Mouse (Mus musculus) ovary, postnatal 10 days (tissue): ENCODE measurements around the gene Figla.
A peak's percentile ranks its signal among the peaks of the same experiment; 100 is the strongest.
"Not testable (repeated sequence)": the region's sequence is repeated elsewhere in the genome, so short reads cannot be mapped to it uniquely, and the experiment has no call there.

Experiments
- DNase-seq: peaks from one replicate; pipeline ENCODE4 v3.0.0; 2022; ENCODE audit warnings: low spot score

The Figla gene

DNA sequence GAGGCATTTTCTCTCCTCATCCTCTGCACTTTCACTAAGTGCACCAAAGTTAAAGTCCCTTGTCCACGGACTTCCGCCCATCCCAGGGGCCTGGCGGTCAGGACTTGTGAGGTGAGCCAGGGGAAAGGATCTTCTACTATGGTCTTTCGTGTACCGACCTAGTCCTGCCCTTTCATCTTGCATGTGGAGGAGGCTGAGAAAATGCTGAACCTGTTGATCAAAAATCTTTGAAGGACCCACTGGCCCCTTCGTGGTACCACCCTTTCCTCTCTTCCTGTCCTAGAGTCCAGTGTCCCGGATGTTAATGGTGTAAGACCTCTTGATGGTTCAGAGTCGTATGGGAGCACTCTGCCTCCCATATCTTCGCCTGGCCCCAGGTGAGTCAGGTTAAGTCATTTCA lies at the start of gene Figla:
Gene Figla (plus strand): TSS at position 301 of the 400 bp plus-strand sequence.
- no peak for DNase-seq

DNA sequence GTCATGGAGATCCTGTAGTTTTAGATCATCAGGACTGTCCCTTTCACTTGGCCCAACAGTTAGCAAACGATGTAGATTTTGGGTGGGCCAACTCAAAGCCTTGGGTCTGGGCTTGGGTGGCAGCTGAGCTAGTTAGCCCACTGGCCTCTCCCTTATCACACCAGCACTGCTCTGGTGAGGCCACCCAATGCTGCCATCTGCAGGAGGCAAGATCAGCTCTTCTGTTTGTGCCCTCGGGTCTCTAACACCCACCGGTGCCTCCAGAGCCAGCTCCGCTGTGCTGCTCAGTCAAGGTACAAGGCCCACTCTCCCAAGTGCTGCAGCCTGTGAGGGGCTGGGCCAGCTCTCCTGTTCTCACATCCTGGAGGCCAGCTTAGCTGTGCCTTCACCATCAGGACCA lies 49.3 kb upstream of the Figla start:
- no peak for DNase-seq

DNA sequence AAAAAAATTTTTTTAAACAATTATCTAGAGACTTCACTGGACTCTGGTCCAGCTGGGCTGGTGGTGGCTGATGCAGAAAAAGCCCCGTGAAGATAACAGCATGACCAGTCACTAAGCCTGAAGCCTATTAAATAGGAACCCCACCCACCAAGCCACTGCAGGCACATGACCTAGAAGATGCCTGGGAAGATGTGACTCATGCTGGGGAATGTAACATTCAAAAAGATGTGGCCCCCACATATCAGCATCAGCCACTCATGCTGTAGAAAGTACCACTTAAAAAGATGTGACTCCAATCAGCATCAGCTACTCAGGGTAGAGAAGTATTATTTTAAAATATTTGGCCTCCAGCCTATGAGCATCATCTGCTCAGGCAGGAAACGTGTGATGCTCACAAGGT lies 46.1 kb upstream of the Figla start:
- no peak for DNase-seq

DNA sequence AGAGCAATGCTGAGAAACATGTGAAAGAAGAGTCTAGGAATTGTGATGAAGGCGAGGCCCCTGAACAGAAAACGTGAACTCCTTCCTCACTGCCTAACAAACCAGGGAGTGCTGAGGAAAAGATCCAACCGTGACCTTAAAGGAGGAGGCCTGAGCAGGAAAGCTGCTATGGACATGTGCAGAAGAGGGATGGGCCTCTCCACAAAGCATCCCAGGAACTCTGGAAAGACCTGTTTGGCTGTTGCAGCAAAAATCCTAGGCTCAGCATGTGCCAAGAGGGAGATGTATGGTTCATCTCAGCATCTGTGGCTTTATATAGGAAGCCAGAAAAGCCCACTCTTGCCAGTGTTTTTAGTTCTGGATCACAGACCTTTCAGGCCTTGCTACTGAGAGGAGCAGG lies 43.3 kb upstream of the Figla start:
- no peak for DNase-seq

DNA sequence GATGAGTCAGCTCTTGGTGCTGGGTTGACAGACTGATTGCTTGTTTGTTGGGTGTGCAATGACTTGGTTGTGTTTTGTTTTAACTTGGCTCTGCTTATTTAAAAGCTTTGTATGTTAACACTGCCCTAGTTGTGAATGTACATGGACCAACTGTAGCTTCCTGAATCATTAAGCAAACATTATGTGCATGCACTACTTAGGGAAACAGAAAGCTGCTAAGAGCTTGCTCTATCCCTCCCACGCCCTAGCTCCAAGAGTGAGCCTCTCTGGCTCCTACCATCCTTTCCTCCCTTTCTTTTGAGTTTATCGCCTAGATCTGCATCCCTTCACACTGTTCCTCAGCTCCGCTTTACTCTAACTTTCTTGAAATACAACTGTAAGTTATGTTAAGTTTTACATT lies 42.6 kb upstream of the Figla start:
- DNase-seq = no peak

DNA sequence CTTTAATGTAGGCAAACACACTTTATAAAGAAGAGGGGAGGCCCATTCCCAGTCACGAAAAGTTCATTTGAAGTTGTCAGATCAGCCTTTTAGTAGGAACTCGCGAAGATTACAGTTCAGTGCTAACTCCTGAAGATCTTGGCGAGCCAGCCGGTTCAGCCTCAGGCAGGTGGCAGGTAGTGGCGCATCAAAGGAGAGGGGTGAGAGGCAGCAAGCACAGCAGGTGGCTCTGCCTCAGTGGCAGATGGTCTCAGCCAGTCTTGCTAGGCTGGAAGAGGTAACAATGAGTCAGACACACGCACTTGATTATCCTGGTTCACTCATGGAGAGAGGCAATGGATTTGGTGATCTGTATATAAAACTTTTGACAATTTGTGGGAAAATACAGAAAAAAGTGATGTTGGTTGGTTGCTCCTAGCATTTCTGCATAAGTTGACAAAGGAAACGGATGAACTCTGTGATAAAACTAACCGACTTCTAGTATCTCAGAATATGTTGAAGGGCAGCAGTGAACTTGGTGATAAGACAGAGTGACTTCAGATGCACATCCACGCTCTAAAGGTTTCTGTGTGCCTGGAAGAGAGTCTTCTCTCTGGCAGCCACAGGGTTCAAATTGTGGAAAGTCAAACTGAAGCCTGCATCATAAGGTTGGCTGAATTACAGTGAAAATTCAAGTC lies 40.9 kb upstream of the Figla start:
- no peak for DNase-seq

DNA sequence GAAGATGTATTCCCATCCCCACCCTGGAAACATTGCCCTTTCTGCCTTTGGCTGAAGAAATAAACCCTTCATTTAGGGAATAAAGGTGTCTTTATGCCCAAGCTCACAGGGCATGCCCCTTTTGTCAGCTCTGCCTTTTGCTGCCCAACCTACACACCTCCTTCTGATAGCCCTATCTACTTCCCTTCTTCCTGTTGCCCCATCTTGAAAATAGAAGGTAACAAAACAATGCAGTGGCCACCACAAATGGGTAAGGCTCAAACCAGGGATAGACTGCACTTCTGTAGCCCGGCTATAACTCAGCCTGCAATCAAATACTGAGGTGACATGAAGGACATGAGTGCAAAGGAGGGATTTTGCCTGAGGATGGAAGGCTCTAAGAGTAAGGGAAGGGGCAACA lies 40.2 kb upstream of the Figla start:
- no peak for DNase-seq

DNA sequence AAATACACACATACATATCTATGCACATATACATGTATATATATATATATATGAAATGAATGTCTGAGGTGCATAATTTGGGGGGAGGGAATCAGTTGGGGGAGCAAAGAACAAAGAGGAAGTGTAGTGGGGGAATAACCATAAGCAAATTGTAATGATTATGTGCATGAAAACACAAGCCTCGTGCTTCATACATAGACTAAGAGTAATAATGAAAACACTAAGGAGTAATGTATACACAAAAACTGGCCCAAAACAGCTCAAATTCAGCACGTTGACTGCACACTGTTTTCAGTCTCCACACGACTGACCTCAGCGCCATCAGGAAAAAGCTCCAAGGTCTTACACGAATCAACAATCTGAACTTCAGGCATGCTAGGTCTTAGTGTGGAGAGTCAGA lies 39.7 kb upstream of the Figla start:
- DNase-seq = no peak

DNA sequence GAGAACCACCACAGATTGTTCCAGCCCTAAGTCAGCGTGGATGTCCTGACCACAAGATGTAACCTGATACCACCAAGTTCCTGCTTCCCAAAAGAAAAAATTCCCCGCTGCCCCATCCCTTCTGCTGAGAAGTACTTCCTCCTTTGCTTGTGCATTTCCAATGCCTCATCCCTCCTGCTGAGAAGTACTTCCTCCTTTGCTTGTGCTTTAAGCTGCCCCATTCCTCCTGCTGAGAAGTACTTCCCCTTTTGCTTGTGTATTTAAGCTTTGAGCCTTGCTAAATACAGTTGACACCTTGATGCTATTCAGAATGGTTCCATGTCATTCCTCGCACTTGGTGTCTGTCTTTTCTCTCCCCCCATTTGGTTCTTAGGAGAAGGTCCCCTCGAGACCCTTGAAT lies 37.2 kb upstream of the Figla start:
- DNase-seq = not testable (repeated sequence)

DNA sequence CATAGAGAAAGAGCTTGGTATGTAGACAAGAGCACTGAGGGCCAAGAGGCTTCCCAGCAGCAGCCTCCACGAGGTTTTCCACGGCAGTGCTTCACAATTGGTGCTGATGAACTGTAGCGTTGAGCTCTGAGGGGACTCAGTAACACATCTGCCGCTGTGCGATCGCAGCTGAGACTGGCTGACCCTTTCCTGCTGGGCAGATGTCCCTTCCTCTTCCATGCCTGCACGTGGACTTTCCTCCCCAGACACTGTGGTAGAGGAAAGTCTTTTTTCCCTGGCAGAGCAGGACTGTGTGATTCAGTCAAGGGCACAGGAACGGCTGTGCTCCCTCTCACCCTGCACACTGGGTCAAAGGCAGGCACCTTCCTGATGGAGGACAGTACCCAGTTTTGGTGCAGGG lies 31.6 kb upstream of the Figla start:
- no peak for DNase-seq

DNA sequence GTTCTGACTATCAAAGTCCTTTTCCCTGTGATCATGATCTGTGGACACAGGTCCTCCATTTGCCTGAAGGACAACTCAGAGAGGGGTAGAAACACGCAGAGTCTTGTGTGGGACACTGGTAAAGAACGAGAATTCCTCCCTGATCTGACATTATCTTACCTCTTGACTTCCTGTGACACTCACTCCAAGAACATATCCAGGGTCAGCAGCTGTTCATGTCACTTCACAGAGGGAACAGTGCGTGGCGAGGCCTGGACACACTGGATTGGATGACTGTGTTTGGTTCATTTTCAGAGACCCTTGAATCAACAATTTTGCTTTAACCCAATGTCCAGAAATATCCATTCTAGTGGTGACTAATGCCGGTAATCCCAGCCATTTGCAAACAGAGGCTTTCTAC lies 26.4 kb upstream of the Figla start:
- DNase-seq = not testable (repeated sequence)

DNA sequence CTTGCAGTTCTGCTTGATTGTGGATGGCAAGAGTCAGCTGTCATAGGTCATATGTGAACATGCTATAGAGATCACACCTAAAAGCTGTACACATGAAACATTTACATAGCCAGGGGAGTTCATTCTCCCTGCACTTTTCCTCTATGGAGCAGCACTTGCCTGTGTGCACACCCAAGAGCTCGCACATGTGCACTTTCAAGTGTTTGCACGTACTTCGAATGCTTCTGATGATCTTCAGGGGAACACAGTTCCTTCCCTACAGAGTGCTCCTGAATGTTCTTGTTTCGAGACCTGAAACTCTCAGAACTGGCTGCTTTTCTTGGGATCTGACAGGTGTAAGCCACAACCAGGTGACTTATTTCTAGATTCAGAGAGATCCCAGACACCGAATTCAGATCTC lies 25.2 kb upstream of the Figla start:
- DNase-seq = not testable (repeated sequence)

DNA sequence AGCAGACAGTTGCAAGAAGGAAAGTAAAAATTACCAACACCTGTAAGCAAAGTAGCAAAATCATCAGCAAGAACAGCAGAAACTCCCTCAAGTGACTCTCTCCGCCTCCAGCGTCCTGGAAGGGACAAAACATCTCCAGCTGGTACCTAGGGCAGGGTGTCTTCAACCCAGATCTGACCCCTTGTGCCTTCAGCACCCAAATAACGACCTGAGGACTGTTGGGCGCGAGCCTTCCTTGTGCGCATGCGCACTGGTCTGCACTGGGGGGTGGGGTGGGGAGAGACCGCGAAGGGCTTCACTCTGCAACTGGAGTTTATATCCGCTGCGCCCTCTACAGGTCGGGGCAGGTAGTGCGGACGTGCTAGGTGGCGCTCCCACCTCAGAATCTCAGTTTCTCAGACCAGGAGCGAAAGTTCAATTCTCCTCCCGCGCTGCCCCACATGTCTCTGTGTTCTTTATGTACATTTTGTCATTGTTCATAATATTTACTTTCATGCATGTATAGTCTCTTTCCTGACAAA lies 12.5 kb upstream of the Figla start:
- no peak for DNase-seq

DNA sequence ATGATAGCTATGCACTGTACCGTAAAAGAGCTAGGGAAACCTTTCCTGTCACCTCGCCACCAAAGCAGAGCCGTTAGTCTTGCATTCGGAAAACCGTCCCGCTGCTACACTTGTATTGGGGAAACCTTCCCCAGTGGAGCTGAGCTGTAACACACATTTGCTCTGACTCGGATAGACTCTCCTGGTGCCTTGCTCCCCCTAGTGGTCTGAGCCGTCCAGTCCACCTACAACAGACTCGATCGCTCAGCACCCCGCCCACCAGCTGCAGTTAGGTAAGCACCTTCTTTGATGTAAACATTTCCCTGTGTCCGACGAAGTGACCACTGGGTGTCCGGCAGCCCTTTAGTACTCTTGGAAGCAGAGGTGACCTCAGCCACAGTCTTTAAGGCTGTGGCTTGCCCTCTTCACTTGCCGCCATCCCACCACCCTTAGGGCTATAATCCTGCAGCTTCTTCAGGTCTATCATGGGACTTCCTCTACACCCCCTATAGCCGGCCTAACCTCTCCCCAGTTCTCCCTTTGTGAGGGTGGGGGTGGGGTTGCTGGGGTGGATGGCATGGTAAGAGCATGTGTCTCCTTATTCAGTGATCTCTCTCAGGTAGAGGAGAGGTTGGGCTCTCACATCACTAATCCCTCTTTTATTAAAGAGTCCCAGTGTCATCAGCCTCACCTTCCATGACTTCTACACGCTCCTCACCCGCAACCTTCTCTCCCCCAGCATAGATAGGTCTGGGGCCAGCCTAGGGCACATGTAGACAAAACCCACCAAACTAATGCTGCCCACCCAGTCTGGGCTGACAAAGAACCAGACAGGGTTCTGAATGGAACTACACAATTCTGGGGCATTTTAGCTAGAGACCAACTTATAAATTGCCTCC lies 11.5 kb upstream of the Figla start:
- peak; percentile 21 for DNase-seq

DNA sequence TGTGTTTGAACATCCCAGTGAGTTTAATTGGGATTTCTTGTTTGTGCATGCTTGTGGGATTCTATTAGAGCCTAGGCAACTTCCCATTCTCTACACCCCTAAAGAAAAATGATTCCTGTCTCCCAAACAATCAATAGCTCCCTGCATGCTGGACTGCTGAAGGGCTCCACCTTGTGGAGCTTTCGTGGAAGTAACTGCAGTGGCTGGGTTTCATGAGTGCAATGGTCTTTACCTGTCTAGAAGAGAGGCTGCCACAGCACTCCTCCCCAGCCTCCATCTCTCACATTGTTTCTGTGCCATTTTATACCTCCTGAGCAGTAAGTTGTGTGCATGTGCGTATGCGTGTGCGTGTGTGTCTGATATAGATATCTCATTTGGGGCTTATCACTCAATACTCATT lies 6.0 kb upstream of the Figla start:
- no peak for DNase-seq

DNA sequence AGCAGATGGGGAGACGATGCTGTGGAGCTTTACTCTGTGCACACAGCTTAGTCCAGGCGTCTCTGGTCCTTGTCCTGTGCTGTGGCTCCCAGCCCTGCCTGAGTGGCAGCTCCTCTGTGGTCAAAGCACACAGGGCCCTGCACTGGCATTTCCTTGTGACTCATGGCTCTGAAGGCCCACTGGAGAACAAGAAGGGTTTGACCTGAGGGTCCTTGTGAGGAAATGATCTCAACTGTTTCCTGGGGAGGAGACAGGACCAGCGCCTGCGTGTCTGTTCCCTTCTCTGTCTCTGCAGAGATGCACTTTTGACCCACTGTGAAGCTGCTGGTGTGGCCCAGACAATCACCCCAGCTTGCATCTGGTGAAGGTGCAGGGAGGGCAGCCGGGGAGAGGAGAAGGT lies 1.2 kb upstream of the Figla start:
- not testable (repeated sequence) for DNase-seq

DNA sequence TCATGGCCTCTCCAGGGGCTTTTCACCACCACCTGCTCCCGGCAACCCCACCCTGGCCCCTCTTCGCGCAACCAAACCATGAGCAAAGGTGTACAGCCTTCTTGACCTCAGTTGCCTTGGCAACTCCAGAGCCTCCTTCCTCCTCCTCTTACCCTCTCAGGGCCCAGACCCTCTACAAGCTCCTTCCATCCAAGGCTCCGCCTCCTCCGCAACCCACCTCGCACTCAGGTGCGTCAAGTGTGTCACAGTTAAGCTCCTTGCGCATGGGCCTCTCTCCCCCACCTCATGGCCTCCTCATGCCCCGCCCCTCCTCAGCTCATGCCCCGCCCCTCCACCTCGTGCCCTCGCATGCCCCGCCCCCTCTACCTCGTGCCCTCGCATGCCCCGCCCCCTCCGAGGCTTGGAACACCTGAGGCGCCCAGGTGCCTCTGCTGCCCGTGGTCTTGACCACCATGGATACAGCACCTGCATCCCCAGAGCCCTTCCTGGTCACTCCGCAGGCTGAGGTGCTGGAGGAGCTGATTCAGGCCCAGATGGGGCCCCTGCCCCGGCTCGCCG lies 901 bp downstream of the Figla start:
- DNase-seq = no peak

DNA sequence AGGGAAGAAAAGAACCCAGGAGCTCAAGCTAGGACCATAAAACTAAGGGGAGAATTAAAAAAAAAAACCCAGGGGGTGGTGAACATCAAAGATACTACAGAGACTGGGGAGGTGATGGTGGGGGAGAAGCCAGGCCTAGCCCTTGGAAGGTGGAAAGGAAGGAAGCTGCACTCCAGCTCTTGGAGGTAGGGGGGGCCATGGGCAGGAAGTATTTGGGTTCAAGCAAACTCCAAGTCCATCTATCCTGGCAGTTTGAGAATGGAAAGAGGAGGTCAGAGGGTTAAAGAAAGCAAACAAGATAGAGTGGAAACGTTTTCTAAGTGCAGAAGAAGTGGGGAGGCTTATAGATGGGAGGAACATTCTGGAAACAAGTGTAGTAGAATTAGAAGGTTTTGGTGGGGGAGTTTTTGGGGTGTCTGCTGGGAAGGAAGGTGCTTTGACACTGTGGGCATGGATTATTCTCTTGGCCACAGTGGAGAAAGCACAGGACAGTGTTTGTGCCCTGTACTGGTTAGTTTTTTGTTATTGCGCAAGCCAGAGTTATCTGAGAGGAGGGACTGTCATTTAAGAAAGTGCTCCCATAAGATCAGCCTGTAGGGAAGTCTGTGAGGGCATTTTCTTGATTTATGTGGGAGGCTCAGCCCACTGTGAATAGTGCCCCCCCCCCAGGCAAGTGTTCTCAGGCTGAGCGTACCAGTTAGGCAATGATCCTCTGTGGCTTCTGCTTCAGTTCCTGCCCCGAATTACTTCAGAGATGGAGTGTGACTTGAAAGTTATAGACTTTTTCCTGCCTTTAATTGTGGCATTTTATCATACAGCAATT lies 3.7 kb downstream of the Figla start:
- no peak for DNase-seq

DNA sequence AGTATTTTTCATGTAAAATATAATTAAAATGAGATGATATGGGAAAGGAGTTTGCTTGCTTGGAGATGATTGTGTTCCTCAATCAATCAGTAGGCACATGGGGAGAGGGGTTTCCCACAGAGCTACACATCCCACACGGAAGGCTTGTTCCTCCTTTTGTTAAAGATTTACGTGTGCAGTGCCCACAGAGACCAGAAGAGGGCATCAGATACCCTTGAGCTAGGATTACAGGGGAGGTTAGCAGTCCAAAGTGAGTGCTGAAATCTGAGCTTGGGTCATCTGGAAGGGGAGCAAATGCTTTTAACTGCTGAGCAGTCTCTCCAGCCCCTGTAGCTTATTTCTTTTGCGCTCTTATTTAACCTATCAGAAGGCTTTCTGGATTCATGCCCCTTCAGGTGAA lies 5.0 kb downstream of the Figla start:
- no peak for DNase-seq

DNA sequence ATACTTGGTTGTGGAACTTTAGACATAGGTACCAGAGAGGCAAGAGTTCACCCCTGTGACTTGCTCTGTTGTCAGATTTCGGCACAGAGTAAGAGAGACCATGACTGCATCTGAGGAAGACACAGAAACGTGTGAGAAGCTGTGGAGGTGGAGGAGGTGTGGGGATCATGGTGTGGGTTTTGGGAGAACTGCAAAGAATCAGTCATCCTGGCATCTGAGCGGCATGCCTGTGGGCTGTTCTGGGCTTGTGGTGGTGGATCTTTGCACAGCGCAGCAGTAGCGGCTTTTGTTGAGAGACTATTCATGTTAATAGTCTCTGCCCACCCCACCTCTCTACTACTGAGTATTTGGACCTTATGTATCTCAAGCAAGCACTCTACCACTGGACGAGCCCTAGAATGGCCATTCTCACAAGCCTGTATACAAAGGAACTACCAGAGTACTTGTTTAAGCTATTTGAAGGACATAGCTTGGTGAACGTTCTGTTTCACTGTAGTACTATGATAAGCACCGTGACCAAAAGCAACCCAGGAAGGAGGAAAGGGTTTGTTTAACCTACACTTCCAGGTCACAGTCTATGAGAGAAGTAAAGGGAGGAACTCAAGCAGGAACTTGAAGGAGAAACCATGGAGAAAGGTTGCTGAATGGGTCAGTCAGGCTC lies 10.8 kb downstream of the Figla start:
- no peak for DNase-seq

DNA sequence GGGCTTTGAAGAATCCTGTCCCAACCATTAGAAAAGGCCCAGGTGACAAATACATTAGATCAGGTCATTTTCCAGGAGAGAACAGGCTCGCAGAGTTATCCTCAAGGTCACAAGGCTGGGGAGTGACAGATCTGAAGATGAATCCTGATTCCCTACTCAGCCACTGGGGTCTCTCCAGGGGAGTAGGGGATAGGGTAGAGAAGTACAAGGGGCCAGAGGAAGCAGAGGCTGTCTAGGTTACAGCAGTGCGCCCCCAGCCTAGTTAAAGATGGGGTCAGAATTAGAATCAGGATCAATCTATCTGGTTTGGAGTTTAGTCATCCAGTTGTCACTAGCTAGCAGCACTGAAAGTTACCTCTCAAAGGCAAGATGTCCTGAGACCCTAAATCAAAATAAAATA lies 12.2 kb downstream of the Figla start:
- DNase-seq = no peak
